Mouse (Mus musculus) intestine, embryonic 16.5 days (tissue): Measurements from ENCODE around the gene Evl. TPM values are rescaled to one million over a fixed set of nuclear protein-coding genes. Genes with fewer than 3 reads are reported as not detected.

ENCODE experiments used
- ATAC-seq: fragments of 200-750 bp; cut with Nextera tagmentation; 2 replicates; pipeline ENCODE4 v1.8.0; 2017; ENCODE audit warnings: moderate TSS enrichment, moderate library complexity
- H3K27ac ChIP-seq: fragments of 300-500 bp; sonication (generic); 2 replicates; pipeline ENCODE4 v1.5.1; 2014; ENCODE audit warnings: mild to moderate bottlenecking, low read length
- H3K27me3 ChIP-seq: fragments of 300-500 bp; sonication (generic); replicated peaks from 2 replicates; pipeline ENCODE4 v1.6.1; 2014; ENCODE audit warnings: low read length, control low read depth, mixed read lengths; ENCODE audit not compliant: control insufficient read depth, insufficient read depth
- H3K36me3 ChIP-seq: fragments of 300-500 bp; sonication (generic); 2 replicates; pipeline ENCODE4 v1.6.1; 2014; ENCODE audit warnings: low read length, control low read depth; ENCODE audit not compliant: control insufficient read depth, insufficient read depth
- H3K4me1 ChIP-seq: fragments of 300-500 bp; sonication (generic); 2 replicates; pipeline ENCODE4 v1.6.1; 2014; ENCODE audit warnings: low read length, control low read depth, mixed read lengths; ENCODE audit not compliant: control insufficient read depth, insufficient read depth
- H3K4me2 ChIP-seq: fragments of 300-500 bp; sonication (generic); 2 replicates; pipeline ENCODE4 v1.6.1; 2014; ENCODE audit warnings: low read depth, low read length, control low read depth
- H3K4me3 ChIP-seq: fragments of 300-500 bp; sonication (generic); 2 replicates; pipeline ENCODE4 v1.5.1; 2014; ENCODE audit warnings: mild to moderate bottlenecking, low read length
- H3K9ac ChIP-seq: fragments of 300-500 bp; sonication (generic); 2 replicates; pipeline ENCODE4 v1.6.1; 2014; ENCODE audit warnings: low read depth, low read length
- H3K9me3 ChIP-seq: fragments of 300-500 bp; sonication (generic); 2 replicates; pipeline ENCODE4 v1.6.1; 2016; ENCODE audit warnings: low read length, control low read depth; ENCODE audit not compliant: control insufficient read depth
- WGBS: fragments of 180-500 bp; shearing (Covaris S2); extraction: QIAGEN DNeasy Blood & Tissue Kit; methylation state at CpG from one replicate; pipeline ENCODE4 v1.1.7; 2014; 5-methylcytosine and 5-hydroxymethylcytosine counted together
- polyA plus RNA-seq: library from polyadenylated mRNA; unstranded; fragments of >200 nt; fragmentation: Nextera tagmentation; extraction: Ambion mirVana; gene quantifications from 2 replicates; pipeline ENCODE4 v1.2.1, GENCODE M21; 2015

The Evl gene
- polyA plus RNA-seq, 1 experiment from 2014 or later: 23.7 TPM

- Histone ChIP-seq H3K9me3 (no peaks in the 10 kb centered on the region), H3K27ac (no peak overlapping the region), H3K36me3 (no peaks in the 10 kb centered on the region), H3K27me3 (no peaks in the 10 kb centered on the region), H3K4me1 (no peaks in the 10 kb centered on the region), H3K9ac (no peak overlapping the region), H3K4me2 (no peak overlapping the region), H3K4me3 (no peak overlapping the region)
- no peak for ATAC-seq
- WGBS: 26% methylated on average over 6 of the region's 6 CpGs
Measured at GRCm38 (mm10) chr12:108541088-108541487, 13.4 kb upstream of the Evl start.

GRCm38 (mm10) chr12:108546508-108547153 is 7.9 kb upstream of the Evl start:
- H3K27ac ChIP-seq: no peak overlapping the region
- no peak overlapping the region for H3K4me3 ChIP-seq
- H3K9ac ChIP-seq: no peak overlapping the region
- H3K4me1 ChIP-seq: peaks cover 6% of the 10 kb centered on the region; the same call in 1 of the 2 replicates
- H3K4me2 ChIP-seq: no peak overlapping the region
- peak; percentile 75 for ATAC-seq
- no peaks in the 10 kb centered on the region for H3K27me3 ChIP-seq
- H3K36me3 ChIP-seq: no peaks in the 10 kb centered on the region
- H3K9me3 ChIP-seq: no peaks in the 10 kb centered on the region
- whole genome bisulfite sequencing: 6% methylated on average over 10 of the region's 10 CpGs

- 55% methylated on average over 15 of the region's 15 CpGs for WGBS
- Histone ChIP-seq H3K9me3 (no peaks in the 10 kb centered on the region), H3K4me1 (peaks cover 6% of the 10 kb centered on the region; the same call in 1 of the 2 replicates), H3K27ac (0 out of 2 replicates have a peak overlapping the region, but pooled peaks have one; percentile 17), H3K4me2 (0 out of 2 replicates have a peak overlapping the region, but pooled peaks have one; percentile 1), H3K4me3 (no peak overlapping the region), H3K36me3 (no peaks in the 10 kb centered on the region), H3K9ac (no peak overlapping the region), H3K27me3 (no peaks in the 10 kb centered on the region)
- ATAC-seq: peak; percentile 15
Measured at GRCm38 (mm10) chr12:108547251-108547875, 7.2 kb upstream of the Evl start.

- no peaks in the 10 kb centered on the region for H3K36me3 ChIP-seq
- no peaks in the 10 kb centered on the region for H3K27me3 ChIP-seq
- peaks cover 13% of the 10 kb centered on the region for H3K4me1 ChIP-seq
- ATAC-seq: no peak
- H3K27ac ChIP-seq: no peak overlapping the region
- WGBS: 86% methylated on average over 7 of the region's 7 CpGs
- H3K9ac ChIP-seq: no peak overlapping the region
- H3K4me2 ChIP-seq: no peak overlapping the region
- H3K9me3 ChIP-seq: no peaks in the 10 kb centered on the region
- no peak overlapping the region for H3K4me3 ChIP-seq
Measured at GRCm38 (mm10) chr12:108551731-108552130, 2.8 kb upstream of the Evl start.

- ATAC-seq: no peak
- Histone ChIP-seq H3K36me3 (no peaks in the 10 kb centered on the region), H3K4me3 (no peak overlapping the region), H3K27me3 (no peaks in the 10 kb centered on the region), H3K4me2 (no peak overlapping the region), H3K9me3 (no peaks in the 10 kb centered on the region), H3K4me1 (peaks cover 11% of the 10 kb centered on the region), H3K9ac (no peak overlapping the region), H3K27ac (no peak overlapping the region)
- WGBS: 41% methylated on average over 6 of the region's 6 CpGs
Measured at GRCm38 (mm10) chr12:108553079-108553478, 1.4 kb upstream of the Evl start.

GRCm38 (mm10) chr12:108554861-108555556 is 489 bp downstream of the Evl start:
- under 1% methylated on average over 69 of the region's 100 CpGs for WGBS
- H3K36me3 ChIP-seq: no peaks in the 10 kb centered on the region

GRCm38 (mm10) chr12:108558194-108558593 is 3.7 kb downstream of the Evl start:
- Histone ChIP-seq H3K4me2 (no peak overlapping the region), H3K27me3 (no peaks in the 10 kb centered on the region), H3K9ac (no peak overlapping the region), H3K4me3 (no peak overlapping the region), H3K9me3 (no peaks in the 10 kb centered on the region), H3K27ac (no peak overlapping the region), H3K4me1 (peaks cover 17% of the 10 kb centered on the region), H3K36me3 (peaks cover 2% of the 10 kb centered on the region; the same call in 1 of the 2 replicates)
- no peak for ATAC-seq

More at GRCm38 (mm10) chr12:108554861-108555556, 489 bp downstream of the Evl start:
- H3K9me3 ChIP-seq: no peaks in the 10 kb centered on the region
- peaks cover 13% of the 10 kb centered on the region for H3K4me1 ChIP-seq
- H3K4me3 ChIP-seq: peak overlapping the region; percentile 93
- H3K27ac ChIP-seq: peak overlapping the region; percentile 65
- no peaks in the 10 kb centered on the region for H3K27me3 ChIP-seq
- peak overlapping the region; percentile 83 for H3K4me2 ChIP-seq
- H3K9ac ChIP-seq: peak overlapping the region; percentile 91
- peak; percentile 78 for ATAC-seq

GRCm38 (mm10) chr12:108563238-108563637 is 8.7 kb downstream of the Evl start:
- 80% methylated on average over 3 of the region's 3 CpGs for WGBS
- ATAC-seq: no peak
- Histone ChIP-seq H3K27ac (no peak overlapping the region), H3K4me1 (peaks cover 5% of the 10 kb centered on the region; the same call in 1 of the 2 replicates), H3K4me3 (no peak overlapping the region), H3K27me3 (no peaks in the 10 kb centered on the region), H3K9ac (no peak overlapping the region), H3K4me2 (no peak overlapping the region), H3K36me3 (peaks cover 2% of the 10 kb centered on the region; the same call in 1 of the 2 replicates), H3K9me3 (no peaks in the 10 kb centered on the region)

GRCm38 (mm10) chr12:108564910-108565506 is 10.5 kb downstream of the Evl start:
- Histone ChIP-seq H3K4me3 (no peak overlapping the region), H3K27ac (no peak overlapping the region), H3K36me3 (peaks cover 2% of the 10 kb centered on the region; the same call in 1 of the 2 replicates), H3K9me3 (no peaks in the 10 kb centered on the region), H3K9ac (no peak overlapping the region; the same call in 1 of the 2 replicates), H3K4me2 (no peak overlapping the region), H3K4me1 (peaks cover 4% of the 10 kb centered on the region; the same call in 1 of the 2 replicates), H3K27me3 (no peaks in the 10 kb centered on the region)
- WGBS: 80% methylated on average over 12 of the region's 12 CpGs
- ATAC-seq: no peak
